Mouse (Mus musculus): ENCODE measurements around the gene Atg4b.

DNA sequence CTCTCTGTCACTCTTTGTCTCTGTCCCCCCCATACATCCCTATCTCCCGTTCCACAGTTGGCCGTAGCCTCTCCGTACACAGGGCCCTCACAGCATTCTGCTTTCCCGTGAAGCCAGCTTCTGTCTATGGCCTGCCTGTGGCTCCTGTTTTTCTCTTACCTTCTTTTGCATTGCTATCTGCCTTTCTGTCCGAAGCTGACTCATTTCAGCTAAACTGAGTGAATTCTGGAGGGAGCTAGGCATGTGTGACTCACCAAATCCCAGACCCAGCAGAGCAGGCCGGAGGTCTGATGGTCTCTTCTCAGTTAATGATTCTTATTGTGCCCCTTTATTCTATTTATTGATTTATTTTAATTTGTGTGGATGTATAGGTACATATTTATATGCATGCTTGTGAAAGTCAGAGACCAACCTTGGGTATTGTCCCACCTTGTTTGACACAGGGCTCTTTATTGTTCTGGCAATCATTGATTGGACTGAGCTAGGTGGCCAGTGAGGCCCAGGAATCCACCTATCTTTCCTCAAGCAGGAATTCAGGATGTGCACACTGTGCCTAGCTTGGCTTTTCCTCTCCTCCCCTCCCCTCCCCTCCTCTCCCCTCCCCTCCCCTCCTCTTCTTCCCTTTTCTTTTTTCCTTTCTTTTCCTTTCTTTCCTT, 84.7 kb downstream of the Atg4b start:
- TF ChIP-seq CTCF (IDR thresholded peaks at IDR 0.05; ENCODE audit: low read depth) (no peak), EP300 (optimal IDR thresholded peaks at IDR 0.05) (no peak)

Data from stomach, postnatal 0 days (tissue).